Mouse (Mus musculus) kidney, postnatal 4 days (tissue): ENCODE data around the gene Copg1.
A peak's percentile ranks its signal among the peaks of the same experiment; 100 is the strongest.
"Not testable (repeated sequence)": the region's sequence is repeated elsewhere in the genome, so short reads cannot be mapped to it uniquely, and the experiment has no call there.

Experiments
- DNase-seq, 2 experiments: peaks; one replicate each; pipeline ENCODE4 v3.0.0; 2021; ENCODE audit warnings: mixed read lengths in 2 of 2

Gene Copg1

GRCm38 (mm10) chr6:87876068-87876643 is 11.5 kb upstream of the Copg1 start:
- peak; percentile 70 to 78 for DNase-seq

DNA sequence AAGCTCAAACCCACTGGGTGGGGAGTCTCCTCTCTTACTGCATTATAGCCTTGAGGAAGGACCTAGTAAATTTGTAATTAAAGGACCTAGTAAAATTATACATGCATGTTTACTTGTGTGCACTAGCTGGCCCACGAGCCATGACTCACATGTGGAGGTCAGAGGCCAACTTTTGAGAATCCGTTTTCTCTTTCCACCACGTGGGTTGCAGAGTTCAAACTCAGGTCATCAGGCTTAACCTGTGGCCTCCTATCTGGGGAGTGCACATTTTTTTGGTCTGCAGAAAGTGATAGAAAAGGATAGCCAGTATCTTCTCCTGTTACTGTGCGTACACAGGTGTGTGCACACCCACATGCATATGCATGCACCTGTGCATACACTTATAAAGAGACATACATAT is 8.6 kb upstream of the Copg1 start:
- DNase-seq: no peak

GRCm38 (mm10) chr6:87879628-87880027 is 8.0 kb upstream of the Copg1 start:
- no peak for DNase-seq

DNA sequence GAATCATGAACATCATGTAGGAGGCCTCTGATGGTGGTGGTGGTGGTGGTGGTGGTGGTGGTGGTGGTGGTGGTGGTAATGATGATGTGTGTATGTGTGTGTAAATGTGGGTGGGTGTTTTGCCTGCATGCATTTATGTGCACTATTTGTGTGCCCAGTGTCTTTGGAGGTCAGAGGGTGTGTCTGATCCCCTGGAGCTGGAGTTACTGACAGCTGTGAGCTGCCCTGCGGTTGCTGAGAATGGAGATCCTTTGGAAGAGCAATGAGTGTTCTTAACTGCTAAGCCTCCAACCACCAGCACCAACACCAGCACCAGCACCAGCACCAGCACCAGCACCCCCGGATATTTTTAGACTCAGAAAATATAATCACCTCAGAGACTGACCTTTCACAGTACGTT is 5.4 kb upstream of the Copg1 start:
- DNase-seq: no peak

GRCm38 (mm10) chr6:87882816-87883215 is 4.8 kb upstream of the Copg1 start:
- no peak for DNase-seq

- no peak for DNase-seq
Measured at GRCm38 (mm10) chr6:87886721-87887120, 893 bp upstream of the Copg1 start.

DNA sequence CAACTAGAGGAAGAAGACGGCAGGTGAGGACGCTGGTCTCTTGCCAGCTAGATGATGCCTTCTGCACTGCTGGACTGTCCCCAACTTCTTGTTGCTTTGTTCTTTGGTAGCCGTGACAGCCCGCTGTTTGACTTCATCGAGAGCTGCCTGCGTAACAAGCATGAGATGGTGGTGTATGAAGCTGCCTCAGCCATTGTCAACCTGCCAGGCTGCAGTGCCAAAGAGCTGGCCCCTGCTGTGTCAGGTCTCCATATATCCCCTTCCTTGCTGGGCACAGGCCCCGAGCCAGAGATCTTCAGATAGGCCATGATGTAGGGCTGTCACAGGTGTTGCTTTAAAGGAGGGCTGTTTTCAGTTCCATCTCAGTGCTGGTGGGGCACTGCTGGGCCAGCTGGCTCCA is 6.3 kb downstream of the Copg1 start:
- DNase-seq: no peak

- no peak for DNase-seq
Measured at GRCm38 (mm10) chr6:87898028-87898427, 10.4 kb downstream of the Copg1 start.

- peak in 1 of 2 experiments; percentile 36 for DNase-seq
Measured at GRCm38 (mm10) chr6:87906632-87907031, 19.0 kb downstream of the Copg1 start.

DNA sequence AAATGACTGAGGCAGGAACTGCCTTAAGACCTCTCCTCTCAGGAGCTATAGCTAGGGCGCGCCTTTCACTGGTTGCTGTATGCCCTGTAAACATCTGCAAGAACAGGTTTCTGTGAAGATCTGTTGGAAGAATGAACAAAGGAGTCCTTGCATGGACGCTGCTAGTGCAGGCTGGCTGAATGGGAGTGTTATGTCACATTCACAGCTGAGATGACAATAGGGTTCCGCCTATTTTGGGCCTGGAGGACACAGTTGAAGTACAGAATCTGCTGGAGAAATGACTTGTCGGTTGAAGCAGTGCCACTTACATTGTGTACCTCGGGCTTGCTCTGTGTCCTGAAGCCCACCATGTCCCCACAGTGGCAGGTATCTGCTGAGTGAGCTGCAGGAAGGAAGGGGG is 21.6 kb downstream of the Copg1 start:
- DNase-seq: no peak

- DNase-seq: no peak
Measured at GRCm38 (mm10) chr6:87911559-87911958, 23.9 kb downstream of the Copg1 start.

- peak; percentile 83 to 87 for DNase-seq
Measured at GRCm38 (mm10) chr6:87913661-87914325, 26.2 kb downstream of the Copg1 start, which contains the start of gene Hmces. TSS of gene Hmces (plus strand) at chr6:87913935.

DNA sequence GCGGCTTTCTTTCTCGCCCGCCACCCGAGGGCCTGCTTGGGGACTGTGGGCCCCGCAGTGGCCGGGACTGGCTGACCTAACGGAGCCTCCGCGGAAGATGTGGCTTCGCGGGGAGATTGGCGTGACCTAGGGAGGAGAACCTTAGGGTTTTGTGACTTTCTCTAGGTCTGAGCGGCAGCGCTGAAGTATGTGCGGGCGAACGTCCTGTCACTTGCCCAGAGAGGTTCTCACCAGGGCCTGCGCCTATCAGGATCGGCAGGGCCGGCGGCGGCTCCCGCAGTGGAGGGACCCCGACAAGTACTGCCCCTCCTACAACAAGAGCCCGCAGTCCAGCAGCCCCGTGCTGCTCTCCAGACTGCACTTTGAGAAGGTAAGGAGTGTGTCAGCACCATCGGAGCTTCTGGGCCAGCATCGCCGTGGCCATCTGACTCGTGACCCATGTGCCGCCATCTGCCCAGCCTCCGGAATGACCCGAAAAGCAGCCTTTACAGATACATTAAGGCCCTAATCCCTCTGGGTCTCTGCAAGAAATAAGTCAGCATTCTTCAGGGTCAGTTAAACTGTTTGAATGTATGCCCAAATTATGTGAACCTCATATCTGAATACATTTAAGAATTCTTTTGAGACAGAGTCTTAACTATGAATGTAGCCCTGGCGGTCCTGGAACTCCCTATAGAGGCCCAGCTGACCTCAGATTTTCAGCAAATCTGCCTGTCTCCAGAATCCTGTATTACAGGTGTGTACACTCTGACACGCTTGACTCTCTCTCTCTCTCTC is 26.9 kb downstream of the Copg1 start:
- peak; percentile 65 to 75 for DNase-seq

DNA sequence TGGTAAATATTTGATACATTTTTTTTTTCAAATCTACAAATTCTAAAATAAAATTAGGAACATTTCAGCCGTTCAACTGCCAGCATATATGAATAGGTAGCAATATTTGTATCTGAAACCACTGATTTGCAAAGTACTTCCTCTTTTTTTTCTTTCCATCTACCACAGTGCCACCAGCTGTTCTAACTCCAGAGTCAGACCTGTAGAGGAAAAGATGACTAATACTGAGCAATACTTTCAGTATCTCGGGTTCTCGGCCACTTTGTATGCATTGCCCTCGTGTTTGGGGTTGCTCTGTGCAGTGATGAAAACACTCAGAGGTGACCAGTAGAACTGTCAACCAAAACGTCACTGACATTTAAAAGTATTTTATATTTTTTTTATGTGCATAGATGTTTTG is 28.3 kb downstream of the Copg1 start:
- DNase-seq: no peak

- no peak for DNase-seq
Measured at GRCm38 (mm10) chr6:87921201-87921600, 33.6 kb downstream of the Copg1 start.

GRCm38 (mm10) chr6:87923624-87924023 is 36.0 kb downstream of the Copg1 start:
- DNase-seq: no peak

DNA sequence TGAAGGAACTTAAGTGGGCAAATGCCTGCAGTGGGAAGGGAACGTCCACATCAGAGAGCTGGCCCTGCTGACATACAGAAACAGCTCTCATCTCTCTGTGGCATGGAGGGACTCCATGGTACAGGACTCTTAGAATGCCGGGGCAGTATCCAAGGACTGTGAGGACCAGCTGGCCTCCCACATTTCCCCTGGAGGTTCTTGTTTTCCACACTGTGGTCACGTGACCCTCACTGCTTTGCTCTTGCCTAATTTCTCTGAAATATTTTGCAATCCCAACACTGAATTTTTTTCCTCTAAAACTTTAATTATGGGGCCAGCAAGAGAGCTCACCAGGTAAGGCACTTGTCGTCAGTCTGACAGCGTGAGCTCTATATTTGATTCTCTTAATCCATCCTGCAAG is 47.4 kb downstream of the Copg1 start:
- no peak for DNase-seq

DNA sequence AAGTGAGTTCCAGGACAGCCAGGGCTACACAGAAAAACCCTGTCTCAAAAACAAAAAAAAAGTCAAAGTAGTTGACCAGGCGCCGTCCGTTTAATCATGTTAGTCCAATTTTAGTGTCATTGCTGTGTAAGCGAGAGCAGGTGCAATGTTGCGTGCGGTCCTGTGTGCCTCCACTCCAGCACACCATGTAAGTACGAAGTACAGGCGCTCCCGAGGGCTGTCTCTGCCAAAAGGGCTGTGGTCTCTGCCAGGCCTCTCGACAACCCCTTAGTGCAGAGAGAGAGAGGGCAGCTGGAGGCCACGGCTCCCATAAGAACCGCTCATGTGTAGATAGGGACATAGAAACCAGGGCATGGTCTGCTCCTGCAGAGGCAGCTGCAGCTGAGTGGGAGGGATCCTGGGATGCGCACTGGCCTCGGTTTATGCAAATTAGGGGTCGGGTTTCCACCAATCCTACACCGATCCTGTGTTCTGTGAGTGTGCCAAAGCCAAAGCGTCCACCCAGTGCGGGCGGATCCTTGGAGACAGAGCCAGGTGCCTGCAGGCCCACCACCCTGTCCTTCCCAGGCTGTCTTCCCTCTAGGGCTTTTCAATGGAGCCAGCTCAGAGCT is 49.7 kb downstream of the Copg1 start:
- DNase-seq: peak; percentile 67 to 79

GRCm38 (mm10) chr6:87938941-87939340 is 51.3 kb downstream of the Copg1 start:
- no peak for DNase-seq

GRCm38 (mm10) chr6:87942179-87942578 is 54.6 kb downstream of the Copg1 start:
- DNase-seq: no peak

DNA sequence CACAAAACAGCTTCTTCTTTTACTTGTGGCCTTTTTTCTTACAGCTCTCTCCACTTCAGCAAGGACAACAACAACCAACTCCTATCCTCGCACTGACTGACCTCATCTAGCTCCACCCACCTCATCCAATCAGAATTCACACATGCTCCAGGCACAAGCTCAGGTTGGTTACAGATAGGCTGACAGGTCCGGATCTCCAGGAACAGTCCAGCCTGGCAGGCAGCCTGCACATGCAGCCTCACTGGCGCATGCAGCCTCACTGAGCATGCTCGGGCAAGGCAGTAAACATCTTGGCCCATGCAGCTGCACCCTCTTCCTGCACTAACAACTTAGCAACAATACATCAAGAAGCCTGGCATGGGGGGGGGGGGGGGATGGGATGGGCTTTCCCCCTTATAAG is 74.8 kb downstream of the Copg1 start:
- not testable (repeated sequence) for DNase-seq
